Mouse (Mus musculus) CH12.LX (cell line): ENCODE data around the gene Slc28a1. TPM values are rescaled to one million over a fixed set of nuclear protein-coding genes. Genes with fewer than 3 reads are reported as not detected.

Experiments used
- DNase-seq: peaks from one replicate; pipeline ENCODE4 v3.0.0-alpha.2; 2013; ENCODE audit errors: extremely low read depth
- H3K27ac ChIP-seq: 2 replicates; pipeline ENCODE4 v1.5.1; 2012; ENCODE audit warnings: low read depth, mild to moderate bottlenecking, control low read depth, moderate library complexity; ENCODE audit not compliant: insufficient read depth
- H3K27me3 ChIP-seq: replicated peaks from 2 replicates; pipeline ENCODE3; 2012; ENCODE audit warnings: inconsistent platforms
- H3K36me3 ChIP-seq, 2 experiments: replicated peaks in 1 of 2; 2 replicates each; pipeline versions ENCODE3 to v1.6.1; 2012; ENCODE audit warnings: inconsistent platforms in 1 of 2, low read length in 1 of 2, mild to moderate bottlenecking in 1 of 2, mixed read lengths in 1 of 2, moderate library complexity in 1 of 2; ENCODE audit not compliant: control insufficient read depth in 1 of 2, insufficient read depth in 1 of 2
- H3K4me1 ChIP-seq, 2 experiments: 2 replicates each; pipeline ENCODE4 v1.6.1; 2012; ENCODE audit warnings: inconsistent platforms in 1 of 2, moderate library complexity in 1 of 2; ENCODE audit not compliant: insufficient read depth in 2 of 2, control insufficient read depth in 1 of 2
- H3K4me2 ChIP-seq: 2 replicates; pipeline ENCODE4 v1.6.1; 2012; ENCODE audit warnings: low read depth, mild to moderate bottlenecking, control low read depth; ENCODE audit not compliant: poor library complexity, insufficient read depth, severe bottlenecking
- H3K4me3 ChIP-seq, 3 experiments: fragments of 150-350 bp in 1 of 3; sonication (generic) in 1 of 3; replicated peaks in 1 of 3; 2 replicates each; pipeline versions ENCODE3 to v1.5.1; 2011 to 2012; ENCODE audit warnings: low read depth in 2 of 3, low read length in 2 of 3, mild to moderate bottlenecking in 2 of 3, moderate library complexity in 2 of 3, control low read depth in 1 of 3, improper control_type of control experiment in 1 of 3, inconsistent platforms in 1 of 3, mixed read lengths in 1 of 3; ENCODE audit not compliant: poor library complexity in 1 of 3
- H3K79me2 ChIP-seq: replicated peaks from 2 replicates; pipeline ENCODE4 v1.6.1; 2012; ENCODE audit warnings: mild to moderate bottlenecking, moderate library complexity; ENCODE audit not compliant: control insufficient read depth, poor library complexity, insufficient read depth, severe bottlenecking; ENCODE audit errors: extremely low read depth
- H3K9ac ChIP-seq: 2 replicates; pipeline ENCODE4 v1.6.1; 2012; ENCODE audit warnings: low read depth, mild to moderate bottlenecking, control low read depth, moderate library complexity; ENCODE audit not compliant: insufficient read depth
- H3K9me3 ChIP-seq: replicated peaks from 2 replicates; pipeline ENCODE3; 2012; ENCODE audit warnings: low read length, inconsistent platforms, mixed read lengths
- CHD1 ChIP-seq: IDR thresholded peaks from 2 replicates; pipeline ENCODE4 v1.6.1; 2012; ENCODE audit warnings: low read depth, low read length, improper control_type of control experiment, inconsistent platforms
- CTCF ChIP-seq, 2 experiments: IDR thresholded peaks in 1 of 2; conservative IDR thresholded peaks in 1 of 2; 2 replicates each; pipeline ENCODE4 v1.5.1; 2011 to 2012; ENCODE audit warnings: low read depth in 2 of 2, low read length in 2 of 2, improper control_type of control experiment in 1 of 2, inconsistent platforms in 1 of 2, mild to moderate bottlenecking in 1 of 2, moderate library complexity in 1 of 2
- E2F4 ChIP-seq: IDR thresholded peaks from 2 replicates; pipeline ENCODE4 v1.6.1; 2011; ENCODE audit warnings: low read depth, low read length, improper control_type of control experiment; ENCODE audit not compliant: insufficient replicate concordance
- ELF1 ChIP-seq: IDR thresholded peaks from 2 replicates; pipeline ENCODE4 v1.6.1; 2014; ENCODE audit warnings: low read depth, mild to moderate bottlenecking, inconsistent platforms, low read length, improper control_type of control experiment
- ETS1 ChIP-seq: conservative IDR thresholded peaks from 2 replicates; pipeline ENCODE4 v1.6.1; 2012; ENCODE audit warnings: low read depth, mild to moderate bottlenecking, inconsistent platforms, low read length, improper control_type of control experiment, moderate library complexity
- GABPA ChIP-seq: IDR thresholded peaks from 2 replicates; pipeline ENCODE4 v1.6.1; 2012; ENCODE audit warnings: low read depth, low read length, improper control_type of control experiment, inconsistent platforms; ENCODE audit not compliant: insufficient replicate concordance
- HCFC1 ChIP-seq: IDR thresholded peaks from 2 replicates; pipeline ENCODE4 v1.6.1; 2012; ENCODE audit warnings: low read depth, mild to moderate bottlenecking, inconsistent platforms, low read length, improper control_type of control experiment
- IRF4 ChIP-seq: IDR thresholded peaks from 2 replicates; pipeline ENCODE4 v1.6.1; 2014; ENCODE audit warnings: low read depth, mild to moderate bottlenecking, inconsistent platforms, low read length, improper control_type of control experiment
- MAFK ChIP-seq: IDR thresholded peaks from 2 replicates; pipeline ENCODE4 v1.6.1; 2011; ENCODE audit warnings: low read length, improper control_type of control experiment; ENCODE audit not compliant: insufficient replicate concordance
- MAZ ChIP-seq: IDR thresholded peaks from 2 replicates; pipeline ENCODE4 v1.6.1; 2012; ENCODE audit warnings: low read depth, mild to moderate bottlenecking, inconsistent platforms, low read length, improper control_type of control experiment, moderate library complexity
- MEF2A ChIP-seq: IDR thresholded peaks from 2 replicates; pipeline ENCODE4 v1.6.1; 2014; ENCODE audit warnings: low read depth, mild to moderate bottlenecking, inconsistent platforms, low read length, improper control_type of control experiment, borderline replicate concordance
- NRF1 ChIP-seq: IDR thresholded peaks from 2 replicates; pipeline ENCODE4 v1.6.1; 2014; ENCODE audit warnings: low read depth, mild to moderate bottlenecking, inconsistent platforms, low read length, improper control_type of control experiment, moderate library complexity
- PAX5 ChIP-seq: IDR thresholded peaks from 2 replicates; pipeline ENCODE4 v1.6.1; 2012; ENCODE audit warnings: low read length, inconsistent platforms, mixed read lengths
- RAD21 ChIP-seq: IDR thresholded peaks from 2 replicates; pipeline ENCODE4 v1.6.1; 2011; ENCODE audit warnings: low read depth, mild to moderate bottlenecking, low read length, improper control_type of control experiment, moderate library complexity
- SIN3A ChIP-seq: IDR thresholded peaks from 2 replicates; pipeline ENCODE4 v1.6.1; 2012; ENCODE audit warnings: low read length, improper control_type of control experiment, inconsistent platforms
- SMC3 ChIP-seq: IDR thresholded peaks from 2 replicates; pipeline ENCODE4 v1.6.1; 2011; ENCODE audit warnings: low read depth, low read length, improper control_type of control experiment
- TCF12 ChIP-seq: IDR thresholded peaks from 2 replicates; pipeline ENCODE4 v1.6.1; 2014; ENCODE audit warnings: low read depth, mild to moderate bottlenecking, inconsistent platforms, low read length, improper control_type of control experiment
- USF2 ChIP-seq: conservative IDR thresholded peaks from 2 replicates; pipeline ENCODE4 v1.6.1; 2011; ENCODE audit warnings: low read depth, low read length, improper control_type of control experiment
- dilution Hi-C: fragments of 300-500 bp; cut with MboI; formaldehyde crosslinking; loops from 2 replicates; pipeline ENCODE4 v1.14.3; 2020; ENCODE audit warnings: low sequenced_read_pairs; ENCODE audit not compliant: extremely low pct_unique_long_range_greater_than_20kb, extremely low pct_ligation_motif_present
- in situ Hi-C: fragments of 300-500 bp; cut with MboI; formaldehyde crosslinking; loops from 3 replicates; pipeline ENCODE4 v1.14.3; 2019; ENCODE audit warnings: low sequenced_read_pairs, low pct_ligation_motif_present, low pct_unique_long_range_greater_than_20kb, mixed read lengths
- polyA plus RNA-seq: library from polyadenylated mRNA; unstranded; fragments of >175 nt; gene quantifications from 2 replicates; pipeline ENCODE4 v1.2.1, GENCODE M21; 2012; ENCODE audit warnings: low read depth; ENCODE audit not compliant: insufficient read length
- total RNA-seq, 2 experiments: library from RNA; depleted of rRNA; stranded (reverse); fragments of 300-350 nt in 1 of 2; fragments of >200 nt in 1 of 2; gene quantifications; 2 replicates each; pipeline ENCODE4 v1.2.3; 2012 to 2014

Gene Slc28a1
- total and polyA plus RNA-seq, 3 experiments = 0.04 to 0.13 TPM; not detected in 1

DNA sequence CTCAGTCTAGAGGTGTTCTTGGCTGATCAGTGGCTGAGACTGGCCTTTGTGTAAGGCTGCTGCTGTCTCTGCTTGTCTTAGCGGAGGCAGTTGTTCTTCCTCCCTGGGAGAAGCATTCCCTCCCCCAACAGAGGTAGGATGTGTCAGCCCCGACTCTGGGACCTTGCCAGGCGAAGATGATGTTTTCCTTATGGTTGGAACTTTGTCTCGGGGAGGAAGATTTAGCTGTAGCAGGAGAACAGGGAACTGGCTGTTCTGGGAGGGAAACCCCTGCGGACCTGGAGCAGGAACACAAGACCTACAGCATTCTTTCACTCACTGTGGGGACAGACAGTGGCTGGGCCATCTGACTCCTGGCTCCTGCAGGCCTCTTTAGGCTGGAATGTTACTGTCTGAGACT is 42.1 kb upstream of the Slc28a1 start:
- Histone ChIP-seq H3K4me3 (no peak overlapping the region), H3K79me2 (no peaks in the 10 kb centered on the region), H3K4me1 (peaks cover 6 to 25% of the 10 kb centered on the region in 2 experiments; a peak in 3 of 4 replicates), H3K27me3 (no peaks in the 10 kb centered on the region), H3K4me2 (no peak overlapping the region), H3K27ac (no peak overlapping the region), H3K9ac (no peak overlapping the region), H3K36me3 (no peaks in the 10 kb centered on the region), H3K9me3 (peaks cover 3% of the 10 kb centered on the region)
- dilution Hi-C loops (no loop called here), in situ Hi-C loops (loop anchor here (25.0 kb wide), 1 partner anchor 335 kb away; no protein-coding TSS in a partner anchor)
- TF ChIP-seq IRF4 (no peak), MAZ (no peak), PAX5 (no peak), NRF1 (no peak), ETS1 (no peak), MAFK (no peak), TCF12 (no peak), CHD1 (no peak), E2F4 (no peak), MEF2A (no peak), ELF1 (no peak), SIN3A (no peak), HCFC1 (no peak), GABPA (no peak)
- DNase-seq = no peak

DNA sequence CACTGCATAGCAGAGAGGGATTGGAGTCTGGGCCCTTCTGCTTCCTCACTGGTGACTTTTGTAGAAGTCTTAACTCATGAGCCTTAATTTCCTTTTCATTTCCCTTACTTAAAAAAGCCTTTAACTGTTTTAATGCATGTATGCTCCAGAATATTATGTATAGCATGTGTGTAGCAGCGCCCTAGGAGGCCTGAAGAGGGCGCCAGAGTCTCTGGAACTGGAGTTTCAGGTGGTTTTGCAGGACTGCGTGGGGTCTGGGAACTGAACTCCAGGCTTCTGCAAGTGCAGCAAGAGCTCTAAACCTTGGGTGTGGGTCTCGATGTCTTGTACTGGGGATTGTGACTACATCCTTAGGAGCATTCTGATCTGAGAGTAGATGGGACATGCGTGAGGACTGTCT is 41.3 kb upstream of the Slc28a1 start:
- Histone ChIP-seq H3K4me2 (no peak overlapping the region), H3K4me3 (no peak overlapping the region), H3K27ac (no peak overlapping the region), H3K9me3 (peaks cover 3% of the 10 kb centered on the region), H3K79me2 (no peaks in the 10 kb centered on the region), H3K4me1 (peaks cover 6 to 25% of the 10 kb centered on the region in 2 experiments; a peak in 3 of 4 replicates), H3K9ac (no peak overlapping the region), H3K36me3 (no peaks in the 10 kb centered on the region), H3K27me3 (no peaks in the 10 kb centered on the region)
- no peak for DNase-seq
- in situ Hi-C loops (loop anchor here (25.0 kb wide), 1 partner anchor 336 kb away; no protein-coding TSS in a partner anchor), dilution Hi-C loops (no loop called here)
- TF ChIP-seq IRF4 (no peak), GABPA (no peak), USF2 (no peak), RAD21 (peak; percentile 7), CTCF (conservative IDR thresholded peaks at IDR 0.05 in 1 of 2, IDR thresholded peaks at IDR 0.05 in 1 of 2; ENCODE audit: low read depth in 2 of 2, low read length in 2 of 2) (peak; percentile 9 to 41; a peak in 3 of 4 replicates), ELF1 (no peak), MEF2A (no peak), ETS1 (no peak), SMC3 (no peak)
